Mouse (Mus musculus) forebrain, embryonic 12.5 days (tissue): Measurements from ENCODE around the gene Greb1. TPM values are rescaled to one million over a fixed set of nuclear protein-coding genes. Genes with fewer than 3 reads are reported as not detected.

Experiments used
- ATAC-seq: fragments of 200-750 bp; cut with Nextera tagmentation; 2 replicates; pipeline ENCODE4 v1.8.0; 2017; ENCODE audit warnings: moderate TSS enrichment; ENCODE audit not compliant: low FRiP score
- H3K27ac ChIP-seq: fragments of 300-500 bp; sonication (generic); 2 replicates; pipeline ENCODE4 v1.5.1; 2016; ENCODE audit warnings: mild to moderate bottlenecking
- H3K27me3 ChIP-seq: fragments of 300-500 bp; sonication (generic); 2 replicates; pipeline ENCODE4 v1.6.1; 2016; ENCODE audit warnings: mild to moderate bottlenecking
- H3K36me3 ChIP-seq: fragments of 300-500 bp; sonication (generic); replicated peaks from 2 replicates; pipeline ENCODE4 v1.6.1; 2016; ENCODE audit warnings: mild to moderate bottlenecking
- H3K4me1 ChIP-seq: fragments of 300-500 bp; sonication (generic); 2 replicates; pipeline ENCODE4 v1.6.1; 2016
- H3K4me2 ChIP-seq: fragments of 300-500 bp; sonication (generic); 2 replicates; pipeline ENCODE4 v1.6.1; 2016; ENCODE audit warnings: mild to moderate bottlenecking, moderate library complexity
- H3K4me3 ChIP-seq: fragments of 300-500 bp; sonication (generic); replicated peaks from 2 replicates; pipeline ENCODE4 v1.5.1; 2016; ENCODE audit warnings: mild to moderate bottlenecking
- H3K9ac ChIP-seq: fragments of 300-500 bp; sonication (generic); 2 replicates; pipeline ENCODE4 v1.6.1; 2016; ENCODE audit warnings: mild to moderate bottlenecking
- H3K9me3 ChIP-seq: fragments of 300-500 bp; sonication (generic); 2 replicates; pipeline ENCODE4 v1.6.1; 2016
- WGBS: fragments of 180-500 bp; shearing (Covaris S2); methylation state at CpG from one replicate; pipeline ENCODE4 v1.1.7; 2016; 5-methylcytosine and 5-hydroxymethylcytosine counted together
- polyA plus RNA-seq: library from polyadenylated mRNA; unstranded; fragments of >200 nt; fragmentation: Nextera tagmentation; extraction: Ambion mirVana; gene quantifications from 2 replicates; pipeline ENCODE4 v1.2.1, GENCODE M21; 2016

The Greb1 gene
- polyA plus RNA-seq, 1 experiment from 2014 or later, result 2.5 TPM

- Histone ChIP-seq H3K9me3 (no peaks in the 10 kb centered on the region), H3K27ac (no peak overlapping the region), H3K4me3 (peak overlapping the region; percentile 61), H3K36me3 (no peaks in the 10 kb centered on the region), H3K27me3 (peaks cover 36% of the 10 kb centered on the region), H3K4me2 (peak overlapping the region; percentile 95), H3K9ac (peak overlapping the region; percentile 72), H3K4me1 (peaks cover 42% of the 10 kb centered on the region)
- under 1% methylated on average over 12 of the region's 12 CpGs for WGBS
- ATAC-seq, result peak; percentile 51
Observed at GRCm38 (mm10) chr12:16800959-16801315, 251 bp upstream of the Greb1 start.

- WGBS, result 16% methylated on average over 6 of the region's 6 CpGs
- H3K9ac ChIP-seq, result peak overlapping the region; percentile 72
- H3K4me1 ChIP-seq, result peaks cover 39% of the 10 kb centered on the region
- H3K4me2 ChIP-seq, result peak overlapping the region; percentile 95
- H3K27me3 ChIP-seq, result peaks cover 34% of the 10 kb centered on the region
- H3K27ac ChIP-seq, result no peak overlapping the region
- H3K9me3 ChIP-seq, result no peaks in the 10 kb centered on the region
- H3K36me3 ChIP-seq, result no peaks in the 10 kb centered on the region
- peak overlapping the region; percentile 61 for H3K4me3 ChIP-seq
- ATAC-seq, result no peak
Observed at GRCm38 (mm10) chr12:16799928-16800258, 793 bp downstream of the Greb1 start.

GRCm38 (mm10) chr12:16798894-16799293 is 1.8 kb downstream of the Greb1 start:
- ATAC-seq, result no peak
- Histone ChIP-seq H3K4me1 (peaks cover 29% of the 10 kb centered on the region), H3K9me3 (no peaks in the 10 kb centered on the region), H3K4me3 (no peak overlapping the region), H3K27ac (no peak overlapping the region), H3K9ac (no peak overlapping the region), H3K27me3 (peaks cover 34% of the 10 kb centered on the region), H3K36me3 (no peaks in the 10 kb centered on the region), H3K4me2 (0 out of 2 replicates have a peak overlapping the region, but pooled peaks have one; percentile 95)
- WGBS, result 54% methylated on average over 3 of the region's 3 CpGs

GRCm38 (mm10) chr12:16795781-16796180 is 4.9 kb downstream of the Greb1 start:
- Histone ChIP-seq H3K27me3 (peaks cover 16% of the 10 kb centered on the region; the same call in 1 of the 2 replicates), H3K9me3 (no peaks in the 10 kb centered on the region), H3K36me3 (no peaks in the 10 kb centered on the region), H3K4me1 (peaks cover 17% of the 10 kb centered on the region; the same call in 1 of the 2 replicates), H3K27ac (no peak overlapping the region), H3K4me3 (no peak overlapping the region), H3K9ac (no peak overlapping the region), H3K4me2 (no peak overlapping the region)
- ATAC-seq, result no peak
- 84% methylated on average over 3 of the region's 3 CpGs for WGBS

- H3K4me2 ChIP-seq, result no peak overlapping the region
- H3K9ac ChIP-seq, result no peak overlapping the region
- H3K9me3 ChIP-seq, result no peaks in the 10 kb centered on the region
- H3K36me3 ChIP-seq, result no peaks in the 10 kb centered on the region
- H3K4me3 ChIP-seq, result no peak overlapping the region
- H3K27ac ChIP-seq, result no peak overlapping the region
- H3K27me3 ChIP-seq, result 0 out of 2 replicates have a peak, but pooled peaks cover 1% of the 10 kb centered on the region
- peaks cover 13% of the 10 kb centered on the region for H3K4me1 ChIP-seq
- 68% methylated on average over 4 of the region's 4 CpGs for WGBS
- ATAC-seq, result no peak
Observed at GRCm38 (mm10) chr12:16793371-16793770, 7.3 kb downstream of the Greb1 start.

- no peak overlapping the region for H3K9ac ChIP-seq
- H3K4me3 ChIP-seq, result no peak overlapping the region
- no peaks in the 10 kb centered on the region for H3K9me3 ChIP-seq
- no peak overlapping the region for H3K4me2 ChIP-seq
- H3K36me3 ChIP-seq, result no peaks in the 10 kb centered on the region
- 0 out of 2 replicates have a peak, but pooled peaks cover 4% of the 10 kb centered on the region for H3K27me3 ChIP-seq
- 0 out of 2 replicates have a peak overlapping the region, but pooled peaks have one; percentile 46 for H3K27ac ChIP-seq
- H3K4me1 ChIP-seq, result peaks cover 17% of the 10 kb centered on the region
- ATAC-seq, result 0 out of 2 replicates have a peak, but pooled peaks have one; percentile 36
- 47% methylated on average over 4 of the region's 4 CpGs for WGBS
Observed at GRCm38 (mm10) chr12:16790456-16790855, 10.2 kb downstream of the Greb1 start.

- ATAC-seq, result peak; percentile 76; the same call in 1 of the 2 replicates
- H3K27ac ChIP-seq, result peak overlapping the region; percentile 59
- 0 out of 2 replicates have a peak overlapping the region, but pooled peaks have one; percentile 6 for H3K4me2 ChIP-seq
- no peaks in the 10 kb centered on the region for H3K9me3 ChIP-seq
- WGBS, result 0% methylated on average over 4 of the region's 4 CpGs
- H3K36me3 ChIP-seq, result no peaks in the 10 kb centered on the region
- 0 out of 2 replicates have a peak, but pooled peaks cover 4% of the 10 kb centered on the region for H3K27me3 ChIP-seq
- H3K4me3 ChIP-seq, result no peak overlapping the region
- H3K9ac ChIP-seq, result no peak overlapping the region
- H3K4me1 ChIP-seq, result peaks cover 17% of the 10 kb centered on the region
Observed at GRCm38 (mm10) chr12:16789756-16790155, 10.9 kb downstream of the Greb1 start.

GRCm38 (mm10) chr12:16789199-16789598 is 11.5 kb downstream of the Greb1 start:
- no peak overlapping the region for H3K27ac ChIP-seq
- ATAC-seq, result no peak
- WGBS, result 17% methylated on average over 1 of the region's 1 CpGs

GRCm38 (mm10) chr12:16788600-16788999 is 12.1 kb downstream of the Greb1 start:
- H3K9ac ChIP-seq, result no peak overlapping the region
- H3K36me3 ChIP-seq, result no peaks in the 10 kb centered on the region
- no peak overlapping the region for H3K27ac ChIP-seq
- ATAC-seq, result no peak
- no peak overlapping the region for H3K4me2 ChIP-seq
- H3K4me3 ChIP-seq, result no peak overlapping the region
- 54% methylated on average over 2 of the region's 2 CpGs for WGBS
- H3K27me3 ChIP-seq, result 0 out of 2 replicates have a peak, but pooled peaks cover 4% of the 10 kb centered on the region
- H3K4me1 ChIP-seq, result peaks cover 17% of the 10 kb centered on the region
- H3K9me3 ChIP-seq, result no peaks in the 10 kb centered on the region

More at GRCm38 (mm10) chr12:16789199-16789598, 11.5 kb downstream of the Greb1 start:
- no peak overlapping the region for H3K4me3 ChIP-seq
- 0 out of 2 replicates have a peak, but pooled peaks cover 4% of the 10 kb centered on the region for H3K27me3 ChIP-seq
- no peak overlapping the region for H3K4me2 ChIP-seq
- H3K4me1 ChIP-seq, result peaks cover 17% of the 10 kb centered on the region
- H3K9me3 ChIP-seq, result no peaks in the 10 kb centered on the region
- no peaks in the 10 kb centered on the region for H3K36me3 ChIP-seq
- no peak overlapping the region for H3K9ac ChIP-seq

- no peaks in the 10 kb centered on the region for H3K4me1 ChIP-seq
- ATAC-seq, result no peak
- no peak overlapping the region for H3K27ac ChIP-seq
- H3K4me2 ChIP-seq, result no peak overlapping the region
- 89% methylated on average over 14 of the region's 14 CpGs for WGBS
- no peaks in the 10 kb centered on the region for H3K36me3 ChIP-seq
- H3K4me3 ChIP-seq, result no peak overlapping the region
- no peaks in the 10 kb centered on the region for H3K27me3 ChIP-seq
- H3K9me3 ChIP-seq, result no peaks in the 10 kb centered on the region
- H3K9ac ChIP-seq, result no peak overlapping the region
Observed at GRCm38 (mm10) chr12:16781034-16781746, 19.5 kb downstream of the Greb1 start.

GRCm38 (mm10) chr12:16780320-16780719 is 20.4 kb downstream of the Greb1 start:
- no peak overlapping the region for H3K27ac ChIP-seq
- H3K27me3 ChIP-seq, result no peaks in the 10 kb centered on the region
- H3K9me3 ChIP-seq, result no peaks in the 10 kb centered on the region
- no peak overlapping the region for H3K9ac ChIP-seq
- no peak overlapping the region for H3K4me3 ChIP-seq
- 79% methylated on average over 3 of the region's 3 CpGs for WGBS
- ATAC-seq, result no peak
- H3K36me3 ChIP-seq, result no peaks in the 10 kb centered on the region
- H3K4me1 ChIP-seq, result no peaks in the 10 kb centered on the region
- no peak overlapping the region for H3K4me2 ChIP-seq

- 59% methylated on average over 2 of the region's 2 CpGs for WGBS
- H3K36me3 ChIP-seq, result no peaks in the 10 kb centered on the region
- no peaks in the 10 kb centered on the region for H3K9me3 ChIP-seq
- no peak for ATAC-seq
- no peaks in the 10 kb centered on the region for H3K27me3 ChIP-seq
- H3K4me2 ChIP-seq, result no peak overlapping the region
- no peak overlapping the region for H3K4me3 ChIP-seq
- H3K27ac ChIP-seq, result no peak overlapping the region
- no peak overlapping the region for H3K9ac ChIP-seq
- no peaks in the 10 kb centered on the region for H3K4me1 ChIP-seq
Observed at GRCm38 (mm10) chr12:16779165-16779564, 21.5 kb downstream of the Greb1 start.

GRCm38 (mm10) chr12:16778523-16778922 is 22.2 kb downstream of the Greb1 start:
- Histone ChIP-seq H3K9me3 (no peaks in the 10 kb centered on the region), H3K36me3 (no peaks in the 10 kb centered on the region), H3K4me1 (no peaks in the 10 kb centered on the region), H3K27ac (no peak overlapping the region), H3K4me2 (no peak overlapping the region), H3K4me3 (no peak overlapping the region), H3K27me3 (no peaks in the 10 kb centered on the region), H3K9ac (no peak overlapping the region)
- ATAC-seq, result no peak
- 79% methylated on average over 5 of the region's 5 CpGs for WGBS
